Mouse (Mus musculus) megakaryocyte, embryonic 14.5 days (primary cell): ENCODE results near the gene Adamts7. TPM values are rescaled to one million over a fixed set of nuclear protein-coding genes. Genes with fewer than 3 reads are reported as not detected.

Experiments used
- H3K27me3 ChIP-seq: replicated peaks from 2 replicates; pipeline ENCODE3; 2012; ENCODE audit warnings: inconsistent platforms
- H3K36me3 ChIP-seq: replicated peaks from 2 replicates; pipeline ENCODE3; 2012; ENCODE audit warnings: low read length, inconsistent platforms, mixed read lengths
- H3K4me1 ChIP-seq: 2 replicates; pipeline ENCODE4 v1.6.1; 2012; ENCODE audit warnings: inconsistent platforms
- H3K4me3 ChIP-seq: replicated peaks from 2 replicates; pipeline ENCODE3; 2012; ENCODE audit warnings: moderate library complexity, mild to moderate bottlenecking, inconsistent platforms
- H3K9me3 ChIP-seq: 2 replicates; pipeline ENCODE4 v1.6.1; 2012; ENCODE audit warnings: inconsistent platforms
- FLI1 ChIP-seq: IDR thresholded peaks from 2 replicates; pipeline ENCODE4 v1.6.1; 2012; ENCODE audit warnings: low read length, inconsistent platforms, mixed read lengths
- GATA1 ChIP-seq: IDR thresholded peaks from 3 replicates; pipeline ENCODE4 v1.6.1; 2012; ENCODE audit warnings: mixed read lengths, low read length, inconsistent platforms, borderline replicate concordance
- polyA plus RNA-seq: library from polyadenylated mRNA; stranded (reverse); fragments of >175 nt; gene quantifications from 2 replicates; pipeline ENCODE4 v1.2.3, GENCODE M21; 2012; ENCODE audit warnings: low replicate concordance; ENCODE audit not compliant: insufficient read depth

The Adamts7 gene
- polyA plus RNA-seq, 1 experiment, result 0.03 TPM

- H3K27me3 ChIP-seq, result peaks cover 24% of the 10 kb centered on the region
- no peaks in the 10 kb centered on the region for H3K4me1 ChIP-seq
- 0 out of 2 replicates have a peak, but pooled peaks cover 6% of the 10 kb centered on the region for H3K9me3 ChIP-seq
- H3K4me3 ChIP-seq, result no peak overlapping the region
- no peaks in the 10 kb centered on the region for H3K36me3 ChIP-seq
- no peak for TF ChIP-seq FLI1
- no peak for TF ChIP-seq GATA1
Observed at GRCm38 (mm10) chr9:90145788-90146187, 17.1 kb upstream of the Adamts7 start.

- Histone ChIP-seq H3K9me3 (0 out of 2 replicates have a peak, but pooled peaks cover 2% of the 10 kb centered on the region), H3K27me3 (peaks cover 20% of the 10 kb centered on the region), H3K4me3 (no peak overlapping the region), H3K36me3 (no peaks in the 10 kb centered on the region), H3K4me1 (no peaks in the 10 kb centered on the region)
- no peak for TF ChIP-seq GATA1
- TF ChIP-seq FLI1, result no peak
Observed at GRCm38 (mm10) chr9:90146869-90147268, 16.0 kb upstream of the Adamts7 start.

GRCm38 (mm10) chr9:90162243-90162925 lies 485 bp upstream of the Adamts7 start:
- H3K27me3 ChIP-seq, result peaks cover 67% of the 10 kb centered on the region
- H3K9me3 ChIP-seq, result peaks cover 9% of the 10 kb centered on the region
- peak overlapping the region; percentile 94 for H3K4me3 ChIP-seq
- peaks cover 22% of the 10 kb centered on the region for H3K4me1 ChIP-seq
- TF ChIP-seq FLI1 (no peak), GATA1 (no peak)
- H3K36me3 ChIP-seq, result no peaks in the 10 kb centered on the region

- H3K27me3 ChIP-seq, result peaks cover 70% of the 10 kb centered on the region
- H3K4me1 ChIP-seq, result peaks cover 22% of the 10 kb centered on the region
- peaks cover 11% of the 10 kb centered on the region for H3K9me3 ChIP-seq
- TF ChIP-seq FLI1, result no peak
- no peaks in the 10 kb centered on the region for H3K36me3 ChIP-seq
- peak overlapping the region; percentile 94 for H3K4me3 ChIP-seq
Observed at GRCm38 (mm10) chr9:90163749-90164095, 853 bp downstream of the Adamts7 start.

- Histone ChIP-seq H3K4me3 (no peak overlapping the region), H3K27me3 (peaks cover 72% of the 10 kb centered on the region), H3K4me1 (peaks cover 22% of the 10 kb centered on the region), H3K9me3 (peaks cover 9% of the 10 kb centered on the region), H3K36me3 (no peaks in the 10 kb centered on the region)
- no peak for TF ChIP-seq GATA1
- TF ChIP-seq FLI1, result no peak
Observed at GRCm38 (mm10) chr9:90164670-90165453, 2.0 kb downstream of the Adamts7 start.

- peaks cover 22% of the 10 kb centered on the region for H3K4me1 ChIP-seq
- H3K9me3 ChIP-seq, result peaks cover 10% of the 10 kb centered on the region
- H3K27me3 ChIP-seq, result peaks cover 73% of the 10 kb centered on the region
Observed at GRCm38 (mm10) chr9:90165590-90165989, 2.7 kb downstream of the Adamts7 start.

GRCm38 (mm10) chr9:90166615-90167014 lies 3.7 kb downstream of the Adamts7 start:
- H3K4me3 ChIP-seq, result no peak overlapping the region
- peaks cover 73% of the 10 kb centered on the region for H3K27me3 ChIP-seq
- no peak for TF ChIP-seq FLI1
- no peak for TF ChIP-seq GATA1
- peaks cover 16% of the 10 kb centered on the region for H3K9me3 ChIP-seq
- H3K4me1 ChIP-seq, result peaks cover 22% of the 10 kb centered on the region
- H3K36me3 ChIP-seq, result no peaks in the 10 kb centered on the region

More at GRCm38 (mm10) chr9:90165590-90165989, 2.7 kb downstream of the Adamts7 start:
- Histone ChIP-seq H3K4me3 (no peak overlapping the region), H3K36me3 (no peaks in the 10 kb centered on the region)
- no peak for TF ChIP-seq GATA1
- no peak for TF ChIP-seq FLI1

- Histone ChIP-seq H3K4me1 (peaks cover 27% of the 10 kb centered on the region), H3K9me3 (peaks cover 17% of the 10 kb centered on the region), H3K27me3 (peaks cover 65% of the 10 kb centered on the region), H3K4me3 (no peak overlapping the region), H3K36me3 (no peaks in the 10 kb centered on the region)
- no peak for TF ChIP-seq GATA1
- no peak for TF ChIP-seq FLI1
Observed at GRCm38 (mm10) chr9:90169965-90170364, 7.1 kb downstream of the Adamts7 start.

- H3K36me3 ChIP-seq, result no peaks in the 10 kb centered on the region
- TF ChIP-seq GATA1 (no peak), FLI1 (no peak)
- H3K4me1 ChIP-seq, result peaks cover 24% of the 10 kb centered on the region
- peaks cover 66% of the 10 kb centered on the region for H3K27me3 ChIP-seq
- no peak overlapping the region for H3K4me3 ChIP-seq
- H3K9me3 ChIP-seq, result peaks cover 11% of the 10 kb centered on the region
Observed at GRCm38 (mm10) chr9:90171421-90171820, 8.6 kb downstream of the Adamts7 start.

- Histone ChIP-seq H3K4me3 (peak overlapping the region; percentile 4), H3K4me1 (peaks cover 24% of the 10 kb centered on the region), H3K36me3 (no peaks in the 10 kb centered on the region), H3K9me3 (peaks cover 11% of the 10 kb centered on the region), H3K27me3 (peaks cover 65% of the 10 kb centered on the region)
- TF ChIP-seq GATA1 (no peak), FLI1 (no peak)
Observed at GRCm38 (mm10) chr9:90172528-90173321, 9.9 kb downstream of the Adamts7 start.
